Mouse (Mus musculus): Measurements from ENCODE around the gene Gm26602. TPM values are rescaled to one million over a fixed set of nuclear protein-coding genes. Genes with fewer than 3 reads are reported as not detected.
A peak's percentile ranks its signal among the peaks of the same experiment; 100 is the strongest.

Gm26602 gene
- polyA plus RNA-seq, 1 experiment from 2014 or later = not detected

GRCm38 (mm10) chr10:79932736-79933135 is 22.1 kb downstream of the Gm26602 start:
- no peaks in the 10 kb centered on the region for H3K9me3 ChIP-seq
- peak overlapping the region; percentile 79 for H3K27ac ChIP-seq (replicated peaks)
- H3K27me3 ChIP-seq (replicated peaks; ENCODE audit: low read depth, poor library complexity, severe bottlenecking) = no peaks in the 10 kb centered on the region
- peaks cover 81% of the 10 kb centered on the region for H3K36me3 ChIP-seq (replicated peaks)
- H3K4me3 ChIP-seq = peak overlapping the region; percentile 42
- 15% methylated on average over 8 of the region's 8 CpGs for WGBS
- peak; percentile 88 for DNase-seq (ENCODE audit: low spot score)
- peaks cover 91% of the 10 kb centered on the region for H3K4me1 ChIP-seq

GRCm38 (mm10) chr10:79933145-79933679 is 22.6 kb downstream of the Gm26602 start:
- Histone ChIP-seq H3K4me1 (peaks cover 92% of the 10 kb centered on the region), H3K27ac (replicated peaks) (peak overlapping the region; percentile 79), H3K4me3 (peak overlapping the region; percentile 42), H3K9me3 (no peaks in the 10 kb centered on the region), H3K27me3 (replicated peaks; ENCODE audit: low read depth, poor library complexity, severe bottlenecking) (no peaks in the 10 kb centered on the region), H3K36me3 (replicated peaks) (peaks cover 86% of the 10 kb centered on the region)
- 60% methylated on average over 9 of the region's 9 CpGs for WGBS
- no peak for DNase-seq (ENCODE audit: low spot score)

GRCm38 (mm10) chr10:79933861-79934260 is 23.2 kb downstream of the Gm26602 start:
- Histone ChIP-seq H3K4me3 (peak overlapping the region; percentile 42), H3K9me3 (no peaks in the 10 kb centered on the region), H3K4me1 (peaks cover 92% of the 10 kb centered on the region), H3K36me3 (replicated peaks) (peaks cover 92% of the 10 kb centered on the region), H3K27ac (replicated peaks) (peak overlapping the region; percentile 79), H3K27me3 (replicated peaks; ENCODE audit: low read depth, poor library complexity, severe bottlenecking) (no peaks in the 10 kb centered on the region)
- no peak for DNase-seq (ENCODE audit: low spot score)
- WGBS = 47% methylated on average over 6 of the region's 6 CpGs

GRCm38 (mm10) chr10:79934272-79934721 is 23.6 kb downstream of the Gm26602 start:
- Histone ChIP-seq H3K4me3 (peak overlapping the region; percentile 42), H3K27ac (replicated peaks) (peak overlapping the region; percentile 79), H3K9me3 (no peaks in the 10 kb centered on the region), H3K27me3 (replicated peaks; ENCODE audit: low read depth, poor library complexity, severe bottlenecking) (no peaks in the 10 kb centered on the region), H3K36me3 (replicated peaks) (peaks cover 96% of the 10 kb centered on the region), H3K4me1 (peaks cover 92% of the 10 kb centered on the region)
- WGBS = 74% methylated on average over 13 of the region's 13 CpGs
- no peak for DNase-seq (ENCODE audit: low spot score)

GRCm38 (mm10) chr10:79934794-79935569 is 24.3 kb downstream of the Gm26602 start:
- Histone ChIP-seq H3K27ac (replicated peaks) (0 out of 2 replicates have a peak overlapping the region, but pooled peaks have one; percentile 79), H3K9me3 (no peaks in the 10 kb centered on the region), H3K4me3 (0 out of 2 replicates have a peak overlapping the region, but pooled peaks have one; percentile 8), H3K36me3 (replicated peaks) (peaks cover 99% of the 10 kb centered on the region), H3K27me3 (replicated peaks; ENCODE audit: low read depth, poor library complexity, severe bottlenecking) (no peaks in the 10 kb centered on the region), H3K4me1 (peaks cover 92% of the 10 kb centered on the region)
- WGBS = 91% methylated on average over 16 of the region's 16 CpGs
- no peak for DNase-seq (ENCODE audit: low spot score)

GRCm38 (mm10) chr10:79936284-79936910 is 25.7 kb downstream of the Gm26602 start:
- no peaks in the 10 kb centered on the region for H3K9me3 ChIP-seq
- H3K4me1 ChIP-seq = peaks cover 87% of the 10 kb centered on the region
- H3K4me3 ChIP-seq = 0 out of 2 replicates have a peak overlapping the region, but pooled peaks have one; percentile 0
- 72% methylated on average over 10 of the region's 10 CpGs for WGBS
- H3K27me3 ChIP-seq (replicated peaks; ENCODE audit: low read depth, poor library complexity, severe bottlenecking) = no peaks in the 10 kb centered on the region
- DNase-seq (ENCODE audit: low spot score) = no peak
- peaks cover 99% of the 10 kb centered on the region for H3K36me3 ChIP-seq (replicated peaks)
- H3K27ac ChIP-seq (replicated peaks) = no peak overlapping the region

- no peaks in the 10 kb centered on the region for H3K9me3 ChIP-seq
- H3K36me3 ChIP-seq (replicated peaks) = peaks cover 99% of the 10 kb centered on the region
- 0 out of 2 replicates have a peak overlapping the region, but pooled peaks have one; percentile 21 for H3K27ac ChIP-seq (replicated peaks)
- H3K4me1 ChIP-seq = peaks cover 83% of the 10 kb centered on the region
- DNase-seq (ENCODE audit: low spot score) = no peak
- no peaks in the 10 kb centered on the region for H3K27me3 ChIP-seq (replicated peaks; ENCODE audit: low read depth, poor library complexity, severe bottlenecking)
- H3K4me3 ChIP-seq = no peak overlapping the region
- WGBS = 83% methylated on average over 27 of the region's 27 CpGs
These were observed 26.3 kb downstream of the Gm26602 start for GRCm38 (mm10) chr10:79936911-79937441.

- Histone ChIP-seq H3K36me3 (replicated peaks) (peaks cover 96% of the 10 kb centered on the region), H3K27me3 (replicated peaks; ENCODE audit: low read depth, poor library complexity, severe bottlenecking) (no peaks in the 10 kb centered on the region), H3K9me3 (no peaks in the 10 kb centered on the region), H3K4me1 (peaks cover 76% of the 10 kb centered on the region), H3K27ac (replicated peaks) (peak overlapping the region; percentile 44; the same call in 1 of the 2 replicates), H3K4me3 (peak overlapping the region; percentile 8)
- no peak for DNase-seq (ENCODE audit: low spot score)
- 46% methylated on average over 11 of the region's 11 CpGs for WGBS
These were observed 27.3 kb downstream of the Gm26602 start for GRCm38 (mm10) chr10:79937775-79938526.

GRCm38 (mm10) chr10:79940749-79941148 is 30.1 kb downstream of the Gm26602 start:
- Histone ChIP-seq H3K9me3 (no peaks in the 10 kb centered on the region), H3K27ac (replicated peaks) (0 out of 2 replicates have a peak overlapping the region, but pooled peaks have one; percentile 19), H3K4me3 (0 out of 2 replicates have a peak overlapping the region, but pooled peaks have one; percentile 4), H3K36me3 (replicated peaks) (peaks cover 86% of the 10 kb centered on the region), H3K4me1 (peaks cover 81% of the 10 kb centered on the region), H3K27me3 (replicated peaks; ENCODE audit: low read depth, poor library complexity, severe bottlenecking) (no peaks in the 10 kb centered on the region)
- no peak for DNase-seq (ENCODE audit: low spot score)
- WGBS = 71% methylated on average over 7 of the region's 7 CpGs

- H3K27ac ChIP-seq (replicated peaks) = peak overlapping the region; percentile 86
These were observed 32.3 kb downstream of the Gm26602 start for GRCm38 (mm10) chr10:79942988-79943387.

GRCm38 (mm10) chr10:79943471-79943901 is 32.8 kb downstream of the Gm26602 start:
- Histone ChIP-seq H3K4me1 (peaks cover 78% of the 10 kb centered on the region), H3K36me3 (replicated peaks) (peaks cover 83% of the 10 kb centered on the region), H3K4me3 (no peak overlapping the region), H3K27ac (replicated peaks) (peak overlapping the region; percentile 86), H3K27me3 (replicated peaks; ENCODE audit: low read depth, poor library complexity, severe bottlenecking) (no peaks in the 10 kb centered on the region), H3K9me3 (no peaks in the 10 kb centered on the region)
- 79% methylated on average over 9 of the region's 9 CpGs for WGBS
- DNase-seq (ENCODE audit: low spot score) = no peak

More at GRCm38 (mm10) chr10:79942988-79943387, 32.3 kb downstream of the Gm26602 start:
- DNase-seq (ENCODE audit: low spot score) = no peak
- peaks cover 84% of the 10 kb centered on the region for H3K36me3 ChIP-seq (replicated peaks)
- no peak overlapping the region for H3K4me3 ChIP-seq
- peaks cover 83% of the 10 kb centered on the region for H3K4me1 ChIP-seq
- WGBS = 88% methylated on average over 1 of the region's 1 CpGs
- no peaks in the 10 kb centered on the region for H3K27me3 ChIP-seq (replicated peaks; ENCODE audit: low read depth, poor library complexity, severe bottlenecking)
- H3K9me3 ChIP-seq = no peaks in the 10 kb centered on the region
